ENCODE assay signal across 10 mouse cellular contexts in genomic region chr14:31414235-31414966, GRCm38 (mm10). TPM values are rescaled to one million over a fixed set of nuclear protein-coding genes. Genes with fewer than 3 reads are reported as not detected.
A peak's percentile ranks its signal among the peaks of the same experiment; 100 is the strongest.
DNase-seq lines count a peak whose midpoint lies in the region; ATAC-seq lines count a peak whose summit lies in the region.
"Had no signal": no experiment of that assay in that cellular context is flagged by ENCODE, and none has a peak within 500 bp of the region (broad histone marks: within the 10 kb centered on the region; RNA-seq: fewer than 3 reads in every experiment).

No protein-coding gene starts in this region.

- H3K4me2 ChIP-seq in kidney, embryonic 15.5 days = no peak overlapping the region
- H3K4me2 ChIP-seq: lung, embryonic 14.5 days had no signal

- DNase-seq in frontal cortex, postnatal 25 days (ENCODE audit: low spot score in 2 of 2) = no peak
- DNase-seq in kidney, postnatal 25 days = no peak
- peak; percentile 32 for DNase-seq in thymus, postnatal 14 days
- DNase-seq in thymus, postnatal 25 days = no peak
- peak; percentile 59 for DNase-seq in naive thymus-derived CD4-positive, alpha-beta T cell, adult 2 months (ENCODE audit: low read depth)
- no peak for DNase-seq in left cerebral cortex, postnatal 10 days (ENCODE audit: extremely low spot score in 1 of 2, low spot score in 2 of 2)
- DNase-seq: kidney, postnatal 10 days had no signal

- H3K9me3 ChIP-seq in kidney, embryonic 15.5 days (replicated peaks) = no peaks in the 10 kb centered on the region

- H3K9ac ChIP-seq in kidney, embryonic 15.5 days = no peak overlapping the region
- H3K9ac ChIP-seq: lung, embryonic 14.5 days had no signal

- no peak overlapping the region for H3K4me3 ChIP-seq in kidney, embryonic 15.5 days (replicated peaks)

- intact Hi-C loops in left cerebral cortex, postnatal 10 days (cut with DNase I) = no loop called here

- 0 out of 2 replicates have a peak, but pooled peaks have one; percentile 1 for ATAC-seq in frontal cortex, adult (ENCODE audit: low TSS enrichment)
- ATAC-seq in kidney, embryonic 15.5 days (replicated peaks; ENCODE audit: low FRiP score) = no peak

- H3K27ac ChIP-seq in kidney, embryonic 15.5 days = peak overlapping the region; percentile 58; the same call in 1 of the 2 replicates

- WGBS in kidney, embryonic 15.5 days = 36% methylated on average over 10 of the region's 10 CpGs

- peaks cover 71% of the 10 kb centered on the region for H3K4me1 ChIP-seq in kidney, embryonic 15.5 days

- no peaks in the 10 kb centered on the region for H3K27me3 ChIP-seq in kidney, embryonic 15.5 days

- H3K36me3 ChIP-seq in kidney, embryonic 15.5 days = peaks cover 9% of the 10 kb centered on the region; the same call in 1 of the 2 replicates

RNA-seq across cellular contexts. Expression of gene Sh3bp5, which starts 21.5 kb away (rescaled TPM):
- 30.2 and 33.1 TPM in 2 replicates for polyA plus RNA-seq in kidney, embryonic 15.5 days (2015; fragmentation: Nextera tagmentation; extraction: Ambion mirVana)
- 10 to 100 TPM; 76.4 to 80.0 TPM for total RNA-seq in left cerebral cortex, postnatal 10 days (2021)

Comparison
In these comparisons a context has a peak if more than half of its experiments do, and no peak if none do; other contexts are left out.
1. DNase-seq: peak in thymus, postnatal 14 days (single experiment) and naive thymus-derived CD4-positive, alpha-beta T cell, adult 2 months (single experiment); none in frontal cortex, postnatal 25 days (0 of 2), kidney, postnatal 25 days (0 of 2), thymus, postnatal 25 days (single experiment) and left cerebral cortex, postnatal 10 days (0 of 2).